Mouse (Mus musculus) ES-E14 (cell line): Measurements from ENCODE around the gene Hist1h2ad.

ENCODE experiments used
- CHD2 ChIP-seq: IDR thresholded peaks from 2 replicates; pipeline ENCODE4 v1.6.1; 2014; ENCODE audit warnings: mild to moderate bottlenecking, low read depth, low read length, inconsistent platforms
- HCFC1 ChIP-seq: IDR thresholded peaks from 2 replicates; pipeline ENCODE4 v1.6.1; 2012; ENCODE audit warnings: low read length, inconsistent platforms, borderline replicate concordance; ENCODE audit not compliant: insufficient read depth

DNA sequence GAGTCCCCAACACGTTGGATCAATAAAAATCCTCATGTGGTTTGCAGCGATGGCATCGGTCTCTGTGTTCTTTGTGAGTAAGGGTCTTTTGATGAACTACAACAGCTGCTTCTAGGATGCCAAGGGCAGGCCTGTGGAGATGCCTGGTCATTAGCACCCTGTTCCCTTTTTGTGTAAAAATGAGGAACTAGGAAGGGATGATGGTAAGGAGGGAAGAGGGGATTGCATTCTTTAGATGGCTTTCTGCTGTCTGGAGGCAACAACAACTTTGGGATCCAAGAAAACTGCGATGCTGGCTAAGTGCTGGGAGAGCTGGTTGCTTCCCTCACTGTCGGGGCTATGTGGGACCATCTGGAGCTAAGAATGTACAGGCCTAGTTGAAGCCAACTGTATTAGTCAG lies 35.9 kb upstream of the Hist1h2ad start:
- TF ChIP-seq CHD2 (no peak), HCFC1 (no peak)
